Mouse (Mus musculus): ENCODE measurements around the gene Gm21992. TPM values are rescaled to one million over a fixed set of nuclear protein-coding genes. Genes with fewer than 3 reads are reported as not detected.

Gene Gm21992
- polyA plus RNA-seq, 1 experiment from 2014 or later: 23.9 TPM

DNA sequence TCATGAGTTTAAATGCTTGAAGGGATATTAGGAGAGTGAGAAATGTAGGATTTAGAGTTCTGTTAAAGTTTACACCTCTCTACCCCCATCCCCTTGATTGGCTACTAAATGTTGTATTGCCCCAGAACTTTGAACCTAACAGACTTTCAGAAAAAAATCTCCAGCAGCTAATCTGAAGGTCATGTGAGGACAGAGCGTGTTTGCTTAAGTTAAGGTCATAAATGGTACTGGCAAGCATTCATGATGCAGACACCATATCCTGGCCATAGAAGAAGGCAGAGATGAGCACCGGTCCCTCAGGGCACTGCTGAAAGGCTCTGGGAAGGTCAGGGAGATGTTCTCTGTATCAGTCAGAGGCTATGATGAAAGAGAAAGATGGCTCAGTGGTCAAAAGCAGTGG is 94.1 kb downstream of the Gm21992 start:
- WGBS: 92% methylated on average over 2 of the region's 2 CpGs
- Histone ChIP-seq H3K9me3 (replicated peaks; ENCODE audit: control insufficient read depth, low read length) (no peaks in the 10 kb centered on the region), H3K4me1 (ENCODE audit: control insufficient read depth, insufficient read depth, low read length) (peaks cover 5% of the 10 kb centered on the region), H3K27ac (ENCODE audit: low read length) (no peak overlapping the region), H3K4me3 (ENCODE audit: low read length) (no peak overlapping the region), H3K36me3 (ENCODE audit: control insufficient read depth, insufficient read depth) (no peaks in the 10 kb centered on the region), H3K27me3 (ENCODE audit: control insufficient read depth, insufficient read depth, low read length) (peaks cover 36% of the 10 kb centered on the region), H3K9ac (ENCODE audit: low read length) (no peak overlapping the region), H3K4me2 (ENCODE audit: low read depth, low read length) (no peak overlapping the region)
- no peak for ATAC-seq (replicated peaks; ENCODE audit: extremely low read depth, insufficient read depth, low FRiP score)

DNA sequence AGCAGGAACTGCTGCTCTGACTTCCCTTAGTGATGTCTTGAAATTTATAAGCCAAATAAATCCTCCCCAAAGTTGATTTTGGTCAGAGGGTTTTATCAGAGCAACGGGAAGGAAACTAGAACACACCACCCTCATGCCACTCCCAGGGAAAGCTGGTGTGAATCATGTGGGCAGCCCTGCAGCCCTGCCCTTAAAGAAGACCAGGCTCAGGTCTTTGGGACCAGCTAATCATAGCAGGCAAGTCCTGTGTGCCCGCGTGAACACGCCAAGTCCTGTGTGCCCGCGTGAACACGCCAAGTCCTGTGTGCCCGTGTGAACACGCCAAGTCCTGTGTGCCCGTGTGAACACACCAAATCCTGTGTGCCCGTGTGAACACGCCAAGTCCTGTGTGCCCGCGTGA is 94.7 kb downstream of the Gm21992 start:
- H3K4me3 ChIP-seq (ENCODE audit: low read length): no peak overlapping the region
- no peak overlapping the region for H3K9ac ChIP-seq (ENCODE audit: low read length)
- 91% methylated on average over 14 of the region's 14 CpGs for WGBS
- no peaks in the 10 kb centered on the region for H3K36me3 ChIP-seq (ENCODE audit: control insufficient read depth, insufficient read depth)
- no peak overlapping the region for H3K4me2 ChIP-seq (ENCODE audit: low read depth, low read length)
- H3K27me3 ChIP-seq (ENCODE audit: control insufficient read depth, insufficient read depth, low read length): peaks cover 39% of the 10 kb centered on the region
- ATAC-seq (replicated peaks; ENCODE audit: extremely low read depth, insufficient read depth, low FRiP score): no peak
- H3K4me1 ChIP-seq (ENCODE audit: control insufficient read depth, insufficient read depth, low read length): peaks cover 7% of the 10 kb centered on the region
- H3K9me3 ChIP-seq (replicated peaks; ENCODE audit: control insufficient read depth, low read length): no peaks in the 10 kb centered on the region
- H3K27ac ChIP-seq (ENCODE audit: low read length): no peak overlapping the region

DNA sequence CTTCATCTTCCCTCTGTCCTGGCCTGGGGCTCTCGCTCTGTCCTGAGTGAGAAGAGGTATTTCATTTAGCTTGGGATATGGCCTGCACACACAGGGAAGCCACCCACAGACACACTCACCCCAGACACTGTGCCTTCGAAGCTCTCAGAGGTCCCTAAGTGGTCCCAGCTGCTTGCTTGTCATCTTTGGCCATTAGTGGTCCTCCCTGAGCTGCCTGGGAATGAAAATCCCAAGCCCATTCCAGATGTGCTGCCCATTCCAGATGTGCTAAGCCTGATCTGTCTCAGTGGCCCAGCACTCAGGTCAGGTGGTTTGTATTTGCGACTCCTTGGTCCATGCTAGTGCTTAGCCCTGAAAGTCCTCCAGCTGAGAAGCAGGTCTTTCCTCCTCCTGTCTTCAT is 97.5 kb downstream of the Gm21992 start:
- H3K4me3 ChIP-seq (ENCODE audit: low read length): no peak overlapping the region
- no peak overlapping the region for H3K9ac ChIP-seq (ENCODE audit: low read length)
- no peaks in the 10 kb centered on the region for H3K9me3 ChIP-seq (replicated peaks; ENCODE audit: control insufficient read depth, low read length)
- peaks cover 64% of the 10 kb centered on the region for H3K27me3 ChIP-seq (ENCODE audit: control insufficient read depth, insufficient read depth, low read length)
- WGBS: 63% methylated on average over 3 of the region's 3 CpGs
- no peak for ATAC-seq (replicated peaks; ENCODE audit: extremely low read depth, insufficient read depth, low FRiP score)
- H3K4me1 ChIP-seq (ENCODE audit: control insufficient read depth, insufficient read depth, low read length): peaks cover 7% of the 10 kb centered on the region
- H3K27ac ChIP-seq (ENCODE audit: low read length): no peak overlapping the region
- no peak overlapping the region for H3K4me2 ChIP-seq (ENCODE audit: low read depth, low read length)
- no peaks in the 10 kb centered on the region for H3K36me3 ChIP-seq (ENCODE audit: control insufficient read depth, insufficient read depth)

DNA sequence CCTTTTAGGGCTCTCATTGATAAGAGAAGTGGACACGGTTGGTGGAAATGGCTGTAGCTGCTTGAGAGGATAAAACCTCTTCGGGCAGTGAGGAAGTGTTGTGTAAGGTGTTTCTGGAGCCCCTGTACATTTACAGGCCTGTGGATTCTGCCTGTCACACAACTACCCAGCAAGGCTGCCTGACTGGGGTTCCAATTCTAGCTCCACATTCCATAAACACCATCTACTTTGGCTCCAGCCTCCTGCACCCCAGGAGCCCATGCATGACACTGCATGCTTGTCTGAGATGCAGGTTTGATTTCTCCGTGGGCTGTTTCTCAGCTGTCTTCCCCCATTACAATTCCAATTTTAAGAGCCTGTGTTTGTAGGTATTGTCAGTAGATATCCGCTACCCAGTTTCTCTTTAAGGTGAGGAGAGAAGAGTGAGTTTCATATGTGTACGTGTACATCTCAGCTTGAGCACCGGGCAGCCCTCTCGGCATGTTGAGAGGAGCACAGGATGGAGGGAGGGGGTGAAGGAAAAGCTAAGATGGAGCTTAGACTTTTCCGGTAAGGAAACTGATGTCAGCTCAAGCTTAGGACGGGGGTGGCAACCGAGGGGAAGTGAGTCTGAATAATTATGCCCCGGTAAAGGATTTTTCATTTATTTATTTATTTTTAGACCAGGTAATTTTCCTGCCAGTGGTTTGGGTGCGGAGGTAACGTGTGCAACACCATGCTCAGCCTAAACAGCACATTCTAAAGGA is 98.5 kb downstream of the Gm21992 start:
- peaks cover 7% of the 10 kb centered on the region for H3K4me1 ChIP-seq (ENCODE audit: control insufficient read depth, insufficient read depth, low read length)
- no peak overlapping the region for H3K27ac ChIP-seq (ENCODE audit: low read length)
- H3K9ac ChIP-seq (ENCODE audit: low read length): no peak overlapping the region
- peak overlapping the region; percentile 54 for H3K4me3 ChIP-seq (ENCODE audit: low read length)
- 33% methylated on average over 13 of the region's 13 CpGs for WGBS
- H3K4me2 ChIP-seq (ENCODE audit: low read depth, low read length): peak overlapping the region; percentile 89
- H3K9me3 ChIP-seq (replicated peaks; ENCODE audit: control insufficient read depth, low read length): no peaks in the 10 kb centered on the region
- H3K36me3 ChIP-seq (ENCODE audit: control insufficient read depth, insufficient read depth): no peaks in the 10 kb centered on the region
- H3K27me3 ChIP-seq (ENCODE audit: control insufficient read depth, insufficient read depth, low read length): peaks cover 61% of the 10 kb centered on the region
- ATAC-seq (replicated peaks; ENCODE audit: extremely low read depth, insufficient read depth, low FRiP score): no peak

DNA sequence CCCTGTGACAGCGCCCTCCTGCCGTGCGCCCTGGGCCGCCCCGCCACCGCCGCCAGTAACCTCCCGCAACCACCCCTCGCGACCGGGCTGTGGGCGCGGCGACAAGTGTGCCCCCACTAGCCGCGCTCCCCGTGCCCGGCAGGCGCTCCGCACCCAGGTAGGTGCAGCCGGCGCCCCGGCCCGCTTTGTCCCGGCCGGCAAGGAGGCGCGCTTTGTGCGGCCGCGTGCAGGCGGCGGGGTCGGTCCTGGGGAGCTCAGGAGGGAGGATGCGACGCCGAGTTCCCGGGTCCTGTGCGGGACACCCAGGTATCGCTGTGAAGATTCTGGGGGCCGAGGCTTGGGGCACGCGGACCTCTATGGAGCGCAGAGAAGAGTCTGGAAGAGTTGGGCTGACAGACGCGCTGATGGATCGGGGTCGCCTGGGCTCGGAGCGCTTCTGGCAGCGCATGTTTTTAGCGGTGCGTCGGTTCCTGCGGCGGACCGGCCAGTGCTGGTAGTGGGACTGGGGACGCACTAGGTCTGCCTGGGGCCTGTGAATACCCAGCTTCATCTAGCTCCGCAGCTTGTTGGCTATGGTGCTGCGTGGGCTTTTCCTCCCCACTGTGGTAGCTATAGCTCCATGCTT is 99.1 kb downstream of the Gm21992 start:
- Histone ChIP-seq H3K9me3 (replicated peaks; ENCODE audit: control insufficient read depth, low read length) (no peaks in the 10 kb centered on the region), H3K4me2 (ENCODE audit: low read depth, low read length) (peak overlapping the region; percentile 89), H3K27me3 (ENCODE audit: control insufficient read depth, insufficient read depth, low read length) (peaks cover 60% of the 10 kb centered on the region), H3K9ac (ENCODE audit: low read length) (peak overlapping the region; percentile 38; the same call in 1 of the 2 replicates), H3K36me3 (ENCODE audit: control insufficient read depth, insufficient read depth) (no peaks in the 10 kb centered on the region), H3K4me1 (ENCODE audit: control insufficient read depth, insufficient read depth, low read length) (peaks cover 7% of the 10 kb centered on the region), H3K27ac (ENCODE audit: low read length) (no peak overlapping the region), H3K4me3 (ENCODE audit: low read length) (peak overlapping the region; percentile 54)
- under 1% methylated on average over 60 of the region's 60 CpGs for WGBS
- ATAC-seq (replicated peaks; ENCODE audit: extremely low read depth, insufficient read depth, low FRiP score): no peak

DNA sequence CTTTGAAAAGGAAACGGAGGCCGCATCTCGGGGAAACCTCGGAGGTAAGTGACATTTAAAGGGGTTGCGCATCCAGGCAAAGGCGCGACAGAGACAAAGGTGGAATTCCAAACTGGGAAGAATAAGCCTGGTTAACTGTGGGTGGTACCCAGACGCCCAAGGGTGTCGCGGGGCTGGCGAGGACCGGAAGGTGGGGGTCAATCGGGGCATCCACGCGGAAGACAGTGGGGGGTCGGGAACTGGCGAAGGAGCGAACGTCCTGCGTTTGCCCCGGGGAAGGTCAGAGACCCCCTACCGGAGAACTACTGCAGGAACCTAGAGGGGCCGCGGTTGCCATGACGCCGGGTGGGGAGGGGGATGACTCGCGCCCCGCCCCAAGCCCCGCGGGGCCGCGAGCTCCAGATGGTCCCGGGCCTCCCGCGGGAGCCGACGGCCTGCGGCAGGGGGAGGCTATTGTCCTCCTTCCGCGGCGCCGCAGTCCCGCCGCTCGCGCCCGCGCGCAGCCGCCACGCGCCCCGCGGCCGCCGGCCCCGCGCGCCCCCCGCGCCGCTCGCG is 99.7 kb downstream of the Gm21992 start:
- Histone ChIP-seq H3K9ac (ENCODE audit: low read length) (peak overlapping the region; percentile 12; the same call in 1 of the 2 replicates), H3K4me1 (ENCODE audit: control insufficient read depth, insufficient read depth, low read length) (peaks cover 7% of the 10 kb centered on the region), H3K27me3 (ENCODE audit: control insufficient read depth, insufficient read depth, low read length) (peaks cover 60% of the 10 kb centered on the region), H3K27ac (ENCODE audit: low read length) (no peak overlapping the region), H3K4me2 (ENCODE audit: low read depth, low read length) (peak overlapping the region; percentile 89), H3K9me3 (replicated peaks; ENCODE audit: control insufficient read depth, low read length) (no peaks in the 10 kb centered on the region), H3K36me3 (ENCODE audit: control insufficient read depth, insufficient read depth) (no peaks in the 10 kb centered on the region), H3K4me3 (ENCODE audit: low read length) (peak overlapping the region; percentile 54)
- ATAC-seq (replicated peaks; ENCODE audit: extremely low read depth, insufficient read depth, low FRiP score): no peak
- WGBS: 1% methylated on average over 56 of the region's 65 CpGs

DNA sequence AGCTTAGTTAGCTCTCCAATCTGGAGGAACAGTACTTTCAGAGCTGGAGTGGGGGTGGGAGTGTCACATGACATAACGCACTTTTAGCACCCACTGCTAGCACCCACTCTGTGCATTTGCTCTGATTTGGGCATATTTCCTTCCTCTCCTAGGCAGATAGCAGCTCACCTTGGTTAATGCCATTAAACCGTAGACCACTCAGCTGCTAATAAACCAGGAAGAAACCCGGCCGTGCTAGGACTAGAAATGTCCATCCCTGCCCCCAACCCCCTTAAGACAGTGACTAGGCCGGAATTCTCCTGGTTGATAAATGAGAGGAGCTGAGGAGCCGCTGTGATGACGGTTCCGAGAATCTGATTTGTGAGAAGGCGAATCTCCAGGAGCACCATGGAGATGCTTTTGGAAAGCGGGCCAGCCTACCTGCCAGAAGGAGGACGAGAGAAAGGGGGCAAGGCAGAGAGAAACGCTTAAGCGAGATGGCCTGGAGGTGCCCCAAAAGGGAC is 100.3 kb downstream of the Gm21992 start, which contains the start of gene Sptbn2:
Gene Sptbn2 (plus strand): TSS at position 70 of the 503 bp plus-strand sequence.
- Histone ChIP-seq H3K27me3 (ENCODE audit: control insufficient read depth, insufficient read depth, low read length) (peaks cover 60% of the 10 kb centered on the region), H3K9ac (ENCODE audit: low read length) (peak within 1 kb of the TSS; percentile 12; the same call in 1 of the 2 replicates), H3K36me3 (ENCODE audit: control insufficient read depth, insufficient read depth) (no peaks in the 10 kb centered on the region), H3K4me3 (ENCODE audit: low read length) (peak within 1 kb of the TSS; percentile 54), H3K4me1 (ENCODE audit: control insufficient read depth, insufficient read depth, low read length) (peaks cover 7% of the 10 kb centered on the region), H3K4me2 (ENCODE audit: low read depth, low read length) (peak within 1 kb of the TSS; percentile 89), H3K27ac (ENCODE audit: low read length) (no peak within 1 kb of the TSS), H3K9me3 (replicated peaks; ENCODE audit: control insufficient read depth, low read length) (no peaks in the 10 kb centered on the region)
- ATAC-seq (replicated peaks; ENCODE audit: extremely low read depth, insufficient read depth, low FRiP score): no peak
- 12% methylated on average over 13 of the region's 13 CpGs for WGBS

DNA sequence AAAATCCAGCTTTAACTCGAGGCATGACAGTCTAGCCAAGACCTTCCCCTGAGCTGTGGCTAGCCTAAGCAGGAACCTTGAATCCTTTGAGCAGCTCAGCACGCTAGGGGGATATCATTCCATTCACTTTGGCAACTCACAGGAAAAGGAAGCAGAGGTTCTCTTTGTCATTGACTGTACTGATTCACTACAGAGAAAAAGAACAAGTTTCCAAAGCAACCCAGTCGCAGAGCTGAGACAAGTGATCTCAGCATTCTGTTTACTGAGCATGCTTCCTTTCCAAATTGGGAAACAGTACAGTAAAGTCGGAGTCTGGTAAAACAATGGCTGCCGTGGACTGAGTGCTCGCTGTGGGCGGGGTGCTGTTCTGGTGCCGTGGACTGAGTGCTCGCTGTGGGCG is 102.6 kb downstream of the Gm21992 start:
- H3K4me1 ChIP-seq (ENCODE audit: control insufficient read depth, insufficient read depth, low read length): peaks cover 7% of the 10 kb centered on the region
- H3K9ac ChIP-seq (ENCODE audit: low read length): no peak overlapping the region
- WGBS: 74% methylated on average over 10 of the region's 10 CpGs
- H3K9me3 ChIP-seq (replicated peaks; ENCODE audit: control insufficient read depth, low read length): no peaks in the 10 kb centered on the region
- H3K4me3 ChIP-seq (ENCODE audit: low read length): no peak overlapping the region
- ATAC-seq (replicated peaks; ENCODE audit: extremely low read depth, insufficient read depth, low FRiP score): no peak
- no peak overlapping the region for H3K27ac ChIP-seq (ENCODE audit: low read length)
- peaks cover 53% of the 10 kb centered on the region for H3K27me3 ChIP-seq (ENCODE audit: control insufficient read depth, insufficient read depth, low read length)
- no peak overlapping the region for H3K4me2 ChIP-seq (ENCODE audit: low read depth, low read length)
- no peaks in the 10 kb centered on the region for H3K36me3 ChIP-seq (ENCODE audit: control insufficient read depth, insufficient read depth)

DNA sequence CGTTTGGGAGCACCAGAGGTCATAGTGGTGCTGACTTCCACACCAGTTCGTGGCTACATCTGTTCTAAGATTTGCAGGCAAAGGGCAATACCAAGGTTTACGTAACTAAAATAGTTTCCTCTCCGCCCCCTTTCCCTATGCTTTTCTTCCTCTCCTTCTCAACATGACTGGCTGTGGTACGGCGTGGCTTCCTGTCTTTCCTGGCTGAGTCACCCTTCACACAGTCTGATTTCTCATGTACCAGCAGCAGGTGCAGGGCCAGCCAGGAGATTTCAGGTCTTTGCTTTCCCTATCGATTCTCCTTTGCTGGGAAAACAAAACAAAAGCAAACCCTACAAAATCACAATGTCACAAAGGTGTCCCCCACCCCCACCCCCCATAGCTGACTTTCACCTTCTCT is 110.2 kb downstream of the Gm21992 start:
- ATAC-seq (replicated peaks; ENCODE audit: extremely low read depth, insufficient read depth, low FRiP score): no peak
- Histone ChIP-seq H3K9me3 (replicated peaks; ENCODE audit: control insufficient read depth, low read length) (no peaks in the 10 kb centered on the region), H3K4me1 (ENCODE audit: control insufficient read depth, insufficient read depth, low read length) (no peaks in the 10 kb centered on the region), H3K4me3 (ENCODE audit: low read length) (no peak overlapping the region), H3K27me3 (ENCODE audit: control insufficient read depth, insufficient read depth, low read length) (peaks cover 49% of the 10 kb centered on the region), H3K4me2 (ENCODE audit: low read depth, low read length) (no peak overlapping the region), H3K27ac (ENCODE audit: low read length) (no peak overlapping the region), H3K9ac (ENCODE audit: low read length) (no peak overlapping the region), H3K36me3 (ENCODE audit: control insufficient read depth, insufficient read depth) (no peaks in the 10 kb centered on the region)
- WGBS: 41% methylated on average over 7 of the region's 7 CpGs

All from heart, embryonic 16.5 days (tissue).